Mouse (Mus musculus) heart, embryonic 14.5 days (tissue): ENCODE results near the gene Hamp. TPM values are rescaled to one million over a fixed set of nuclear protein-coding genes. Genes with fewer than 3 reads are reported as not detected.

ENCODE experiments used
- ATAC-seq: fragments of 200-750 bp; cut with Nextera tagmentation; 2 replicates; pipeline ENCODE4 v1.8.0; 2017; ENCODE audit warnings: low read depth, moderate TSS enrichment; ENCODE audit not compliant: insufficient number of reproducible peaks, insufficient read depth, low FRiP score
- H3K27ac ChIP-seq, 2 experiments: fragments of 200-500 bp in 1 of 2; fragments of 300-500 bp in 1 of 2; sonication (generic) in 1 of 2; replicated peaks in 1 of 2; 2 replicates each; pipeline ENCODE4 v1.5.1; 2012 to 2014; ENCODE audit warnings: low read depth in 2 of 2, low read length in 2 of 2, control low read depth in 1 of 2, mild to moderate bottlenecking in 1 of 2, mixed read lengths in 1 of 2; ENCODE audit not compliant: control insufficient read depth in 1 of 2, insufficient read depth in 1 of 2
- H3K27me3 ChIP-seq: fragments of 300-500 bp; sonication (generic); 2 replicates; pipeline ENCODE4 v1.6.1; 2014; ENCODE audit warnings: mild to moderate bottlenecking, low read length, control low read depth; ENCODE audit not compliant: control insufficient read depth, insufficient read depth
- H3K36me3 ChIP-seq: fragments of 300-500 bp; sonication (generic); 2 replicates; pipeline ENCODE4 v1.6.1; 2014; ENCODE audit warnings: mild to moderate bottlenecking, control low read depth, low read length, mixed read lengths; ENCODE audit not compliant: control insufficient read depth, insufficient read depth
- H3K4me1 ChIP-seq, 2 experiments: fragments of 200-500 bp in 1 of 2; fragments of 300-500 bp in 1 of 2; sonication (generic) in 1 of 2; 2 replicates each; pipeline ENCODE4 v1.6.1; 2012 to 2014; ENCODE audit warnings: low read length in 2 of 2, control low read depth in 1 of 2, mixed read lengths in 1 of 2; ENCODE audit not compliant: control insufficient read depth in 2 of 2, insufficient read depth in 2 of 2
- H3K4me2 ChIP-seq: fragments of 300-500 bp; sonication (generic); 2 replicates; pipeline ENCODE4 v1.6.1; 2014; ENCODE audit warnings: mild to moderate bottlenecking, low read length
- H3K4me3 ChIP-seq, 2 experiments: fragments of 200-500 bp in 1 of 2; fragments of 300-500 bp in 1 of 2; sonication (generic) in 1 of 2; 2 replicates each; pipeline ENCODE4 v1.5.1; 2012 to 2014; ENCODE audit warnings: low read length in 2 of 2, mild to moderate bottlenecking in 2 of 2, control low read depth in 1 of 2, low read depth in 1 of 2, moderate library complexity in 1 of 2; ENCODE audit not compliant: control insufficient read depth in 1 of 2, insufficient read depth in 1 of 2
- H3K9ac ChIP-seq: fragments of 300-500 bp; sonication (generic); 2 replicates; pipeline ENCODE4 v1.6.1; 2014; ENCODE audit warnings: mild to moderate bottlenecking, low read length
- H3K9me3 ChIP-seq: fragments of 300-500 bp; sonication (generic); 2 replicates; pipeline ENCODE4 v1.6.1; 2016; ENCODE audit warnings: low read length, control low read depth; ENCODE audit not compliant: control insufficient read depth
- WGBS: fragments of 180-500 bp; shearing (Covaris S2); extraction: QIAGEN DNeasy Blood & Tissue Kit; methylation state at CpG from one replicate; pipeline ENCODE4 v1.1.7; 2014; 5-methylcytosine and 5-hydroxymethylcytosine counted together
- polyA plus RNA-seq: library from polyadenylated mRNA; unstranded; fragments of >200 nt; fragmentation: Nextera tagmentation; extraction: Ambion mirVana; gene quantifications from 2 replicates; pipeline ENCODE4 v1.2.1, GENCODE M21; 2014

Hamp gene
- polyA plus RNA-seq, 1 experiment from 2014 or later, result not detected

DNA sequence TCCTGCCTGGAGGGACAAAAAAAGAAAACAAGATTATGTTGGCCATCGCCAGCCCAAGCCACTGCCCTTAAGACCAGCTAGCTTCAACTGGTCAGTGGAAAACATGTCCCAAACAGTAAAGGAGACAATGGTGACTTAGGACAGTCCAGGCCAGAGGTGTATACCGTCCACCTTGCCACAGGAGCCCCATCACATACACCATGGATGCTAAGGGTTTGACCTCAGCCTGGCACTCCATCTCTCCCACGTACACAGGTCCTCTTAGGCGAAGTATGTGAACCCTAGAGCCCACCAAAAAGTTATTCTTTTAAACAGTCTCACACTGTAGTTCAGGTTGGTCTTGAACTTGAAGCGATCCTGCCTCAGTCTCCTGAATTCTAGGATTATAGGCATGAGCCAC is 19.0 kb upstream of the Hamp start:
- ATAC-seq, result no peak
- H3K36me3 ChIP-seq, result peaks cover 17% of the 10 kb centered on the region
- no peak overlapping the region for H3K4me3 ChIP-seq
- no peaks in the 10 kb centered on the region for H3K9me3 ChIP-seq
- no peak overlapping the region for H3K4me2 ChIP-seq
- 91% methylated on average over 5 of the region's 5 CpGs for WGBS
- H3K27ac ChIP-seq, result no peak overlapping the region
- H3K27me3 ChIP-seq, result no peaks in the 10 kb centered on the region
- H3K4me1 ChIP-seq, result peaks cover 8% of the 10 kb centered on the region in 2 experiments
- no peak overlapping the region for H3K9ac ChIP-seq

DNA sequence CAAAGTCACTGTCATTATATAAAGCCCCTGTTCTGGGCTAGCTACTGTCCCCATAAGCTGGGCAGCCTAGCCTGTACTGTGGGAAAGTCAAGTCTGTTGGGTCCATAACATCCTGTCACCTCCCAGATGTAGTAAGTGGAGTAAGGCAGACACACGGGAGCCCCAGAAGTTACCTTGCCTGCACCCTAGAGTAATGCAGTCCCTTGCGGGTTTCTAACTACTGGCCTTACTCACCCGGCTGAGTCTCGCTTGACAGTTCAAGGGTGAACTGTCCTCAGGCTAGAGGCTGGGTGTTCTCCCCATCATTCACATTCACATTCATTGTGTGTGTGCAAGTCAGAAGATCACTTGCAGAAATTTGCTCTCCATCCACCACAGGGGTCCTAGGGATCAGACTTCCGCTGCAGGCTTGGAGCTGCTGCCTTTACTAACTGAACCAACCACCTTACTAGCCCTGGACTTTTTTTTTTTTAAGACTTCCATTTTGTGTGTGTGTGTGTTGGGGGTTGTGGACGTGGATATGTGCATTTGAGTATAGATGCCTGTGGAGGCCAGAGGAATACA is 16.0 kb upstream of the Hamp start:
- Histone ChIP-seq H3K4me2 (no peak overlapping the region), H3K9ac (no peak overlapping the region), H3K36me3 (peaks cover 23% of the 10 kb centered on the region), H3K27me3 (no peaks in the 10 kb centered on the region), H3K4me1 (peaks cover 13 to 19% of the 10 kb centered on the region in 2 experiments), H3K27ac (no peak overlapping the region), H3K9me3 (no peaks in the 10 kb centered on the region), H3K4me3 (no peak overlapping the region)
- ATAC-seq, result no peak
- WGBS, result 90% methylated on average over 6 of the region's 6 CpGs

DNA sequence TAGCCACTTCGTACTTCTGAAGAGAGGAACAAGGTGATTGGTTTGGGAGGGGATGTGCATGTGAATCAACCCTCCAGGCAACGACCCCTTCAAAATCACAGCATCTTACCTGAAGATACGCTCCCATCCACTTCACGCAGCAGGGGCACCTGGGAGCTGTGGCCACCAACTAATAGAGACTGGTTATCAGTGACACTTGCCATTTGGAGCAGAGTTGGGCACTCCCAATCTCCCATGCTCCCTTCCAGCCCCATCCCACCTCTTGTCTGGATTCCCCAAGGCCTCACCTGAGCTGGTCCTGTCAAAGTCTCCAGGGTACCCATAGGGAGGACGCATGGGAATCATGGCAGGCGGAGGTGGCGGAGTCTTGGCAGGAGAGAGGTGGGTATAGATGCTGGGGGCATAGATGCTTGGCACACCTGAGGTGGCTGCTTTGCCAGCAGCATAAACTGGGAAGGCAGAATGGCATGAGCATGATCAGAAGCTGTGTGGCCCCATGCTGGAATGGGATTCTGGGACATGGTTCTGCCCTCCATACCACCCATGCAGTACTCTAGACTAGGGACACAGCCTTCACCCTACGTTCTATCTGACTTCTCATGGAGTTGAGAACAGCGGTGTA is 15.1 kb upstream of the Hamp start:
- WGBS, result 94% methylated on average over 9 of the region's 9 CpGs
- Histone ChIP-seq H3K27me3 (no peaks in the 10 kb centered on the region), H3K4me1 (peaks cover 13 to 19% of the 10 kb centered on the region in 2 experiments), H3K9ac (no peak overlapping the region), H3K4me2 (no peak overlapping the region), H3K9me3 (no peaks in the 10 kb centered on the region), H3K36me3 (peaks cover 32% of the 10 kb centered on the region), H3K27ac (no peak overlapping the region), H3K4me3 (no peak overlapping the region)
- ATAC-seq, result no peak

DNA sequence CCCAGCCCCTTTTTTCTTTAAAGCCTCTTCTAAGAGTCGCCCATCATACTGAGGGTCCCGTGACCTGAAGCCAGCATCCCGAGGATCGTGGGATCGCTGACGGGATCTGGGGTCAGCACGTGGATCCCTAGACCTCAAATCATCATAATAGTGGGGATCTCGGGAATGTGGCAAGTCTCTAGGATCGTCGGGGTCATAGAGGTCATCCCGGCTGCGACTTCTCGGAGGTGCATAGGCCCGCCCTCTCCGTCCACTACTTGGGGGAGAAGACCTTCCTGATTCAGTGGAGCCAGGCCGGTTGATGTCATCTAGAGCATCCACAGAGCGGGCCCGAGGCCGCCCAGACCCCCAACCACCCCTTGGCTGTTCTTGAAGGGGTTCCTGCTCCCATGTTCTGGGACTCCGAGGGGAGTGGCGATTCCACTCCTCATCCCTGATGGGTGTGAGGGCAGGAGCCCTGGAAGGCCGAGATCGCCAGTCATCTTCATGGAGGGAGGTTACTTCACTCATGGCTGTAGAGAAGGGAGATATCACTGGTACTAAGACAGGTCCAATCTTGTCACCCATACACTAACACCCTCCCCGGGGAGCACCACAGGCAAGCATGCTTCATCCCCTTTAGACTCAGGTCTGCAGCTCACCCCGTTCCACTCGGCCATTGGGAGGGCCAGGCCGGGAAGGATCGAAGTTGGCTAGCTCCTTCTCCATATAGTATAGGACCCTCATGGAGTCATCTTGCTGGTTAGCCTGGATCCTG is 14.5 kb upstream of the Hamp start:
- Histone ChIP-seq H3K9me3 (no peaks in the 10 kb centered on the region), H3K4me2 (peak overlapping the region; percentile 74), H3K4me1 (peaks cover 11 to 19% of the 10 kb centered on the region in 2 experiments), H3K4me3 (peak overlapping the region; percentile 85 to 89), H3K9ac (peak overlapping the region; percentile 99), H3K36me3 (peaks cover 39% of the 10 kb centered on the region), H3K27ac (peak overlapping the region; percentile 99), H3K27me3 (no peaks in the 10 kb centered on the region)
- ATAC-seq, result no peak
- 79% methylated on average over 28 of the region's 28 CpGs for WGBS

DNA sequence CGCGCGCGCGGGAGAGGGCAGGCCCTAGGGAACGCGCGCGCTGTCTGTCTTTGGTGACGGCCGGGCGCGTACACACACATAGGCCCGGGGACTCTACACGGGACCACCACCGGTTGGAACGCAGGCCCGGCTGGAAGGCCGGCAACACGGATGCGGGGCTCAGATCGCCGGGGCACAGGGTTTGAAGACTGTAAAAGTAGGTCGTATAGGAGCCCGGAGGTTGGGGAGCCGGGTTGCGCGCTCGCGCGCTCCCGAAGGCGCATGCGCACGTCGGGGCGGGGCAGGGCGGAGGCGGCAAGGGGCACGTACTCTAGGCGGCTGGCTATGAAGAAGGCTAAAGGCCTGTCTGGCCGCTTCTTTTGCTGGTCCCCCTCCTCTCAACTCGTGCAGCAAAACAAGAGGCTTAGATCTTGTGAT is 13.5 kb upstream of the Hamp start:
- Histone ChIP-seq H3K9ac (peak overlapping the region; percentile 99), H3K4me3 (peak overlapping the region; percentile 85 to 89), H3K27ac (peak overlapping the region; percentile 99), H3K36me3 (peaks cover 48% of the 10 kb centered on the region), H3K4me1 (peaks cover 11 to 19% of the 10 kb centered on the region in 2 experiments), H3K27me3 (no peaks in the 10 kb centered on the region), H3K4me2 (peak overlapping the region; percentile 74), H3K9me3 (no peaks in the 10 kb centered on the region)
- peak; percentile 55 for ATAC-seq
- WGBS, result under 1% methylated on average over 40 of the region's 43 CpGs

DNA sequence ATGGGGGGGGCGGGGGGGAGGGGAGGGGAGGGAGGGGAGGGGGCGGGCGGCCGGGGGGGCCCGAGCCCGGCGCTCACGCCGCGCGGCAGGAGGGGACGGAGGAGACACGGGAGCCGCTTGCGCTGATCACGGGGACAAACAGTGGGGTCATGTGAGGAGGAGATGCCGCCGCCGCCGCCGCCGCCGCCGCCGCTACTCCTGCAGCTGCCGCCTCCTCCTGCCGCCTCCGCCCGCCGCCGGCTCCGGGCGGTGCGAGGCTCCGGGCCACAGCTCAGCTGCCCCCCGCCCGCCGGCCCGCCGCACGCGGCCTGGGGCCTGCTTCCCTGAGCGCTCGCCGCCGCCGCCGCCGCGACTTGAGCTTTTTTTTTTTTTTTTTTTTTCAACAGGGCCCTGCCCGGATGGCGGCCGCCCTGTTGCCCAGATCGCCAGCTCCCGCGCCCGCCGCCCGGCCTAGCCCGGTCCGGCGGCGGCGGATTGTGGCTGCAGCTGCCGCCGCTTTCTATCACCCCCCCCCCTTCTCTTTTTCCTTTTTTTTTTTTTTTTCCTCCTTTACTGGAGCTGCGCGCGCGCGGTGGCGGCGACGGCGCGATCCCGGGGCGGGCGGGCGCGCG is 13.0 kb upstream of the Hamp start, which contains the start of gene Usf2:
Usf2 (minus strand) TSS at position 48 of the 611 bp plus-strand sequence.
- Histone ChIP-seq H3K27ac (peak within 1 kb of the TSS; percentile 99), H3K4me2 (peak within 1 kb of the TSS; percentile 74), H3K9ac (peak within 1 kb of the TSS; percentile 99), H3K4me3 (peak within 1 kb of the TSS; percentile 85 to 89), H3K36me3 (peaks cover 53% of the 10 kb centered on the region), H3K4me1 (peaks cover 11 to 19% of the 10 kb centered on the region in 2 experiments), H3K27me3 (no peaks in the 10 kb centered on the region), H3K9me3 (no peaks in the 10 kb centered on the region)
- WGBS, result 0% methylated on average over 15 of the region's 82 CpGs
- ATAC-seq, result peak; percentile 52; the same call in 1 of the 2 replicates

DNA sequence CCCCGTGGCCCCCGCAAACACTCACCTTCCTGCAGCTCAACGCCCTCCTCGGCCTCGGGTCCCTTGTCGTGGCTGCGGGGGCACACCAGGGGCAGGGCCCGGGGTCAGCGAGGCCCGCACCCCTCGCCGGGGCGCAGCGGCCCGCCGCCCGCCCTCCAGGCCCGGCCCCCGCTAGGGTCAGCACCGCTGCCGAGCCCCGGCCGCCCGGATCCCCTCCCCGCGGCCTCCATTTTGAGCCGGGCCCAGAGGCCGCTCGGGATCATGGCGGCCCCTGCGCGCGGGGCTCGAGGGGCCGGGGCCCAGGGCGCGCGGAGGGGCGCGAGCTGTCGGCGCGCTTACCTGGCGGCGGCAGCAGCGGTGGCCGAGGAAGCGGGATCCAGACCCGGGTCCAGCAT is 12.5 kb upstream of the Hamp start:
- peak; percentile 33 for ATAC-seq
- Histone ChIP-seq H3K4me1 (peaks cover 11 to 19% of the 10 kb centered on the region in 2 experiments), H3K27me3 (no peaks in the 10 kb centered on the region), H3K4me3 (peak overlapping the region; percentile 85 to 89), H3K9ac (peak overlapping the region; percentile 99), H3K36me3 (peaks cover 58% of the 10 kb centered on the region), H3K9me3 (no peaks in the 10 kb centered on the region), H3K4me2 (peak overlapping the region; percentile 74), H3K27ac (peak overlapping the region; percentile 73 to 99)
- 1% methylated on average over 19 of the region's 49 CpGs for WGBS
